Mouse (Mus musculus): ENCODE data around the gene Pbx3.
A peak's percentile ranks its signal among the peaks of the same experiment; 100 is the strongest.

Gene Pbx3

DNA sequence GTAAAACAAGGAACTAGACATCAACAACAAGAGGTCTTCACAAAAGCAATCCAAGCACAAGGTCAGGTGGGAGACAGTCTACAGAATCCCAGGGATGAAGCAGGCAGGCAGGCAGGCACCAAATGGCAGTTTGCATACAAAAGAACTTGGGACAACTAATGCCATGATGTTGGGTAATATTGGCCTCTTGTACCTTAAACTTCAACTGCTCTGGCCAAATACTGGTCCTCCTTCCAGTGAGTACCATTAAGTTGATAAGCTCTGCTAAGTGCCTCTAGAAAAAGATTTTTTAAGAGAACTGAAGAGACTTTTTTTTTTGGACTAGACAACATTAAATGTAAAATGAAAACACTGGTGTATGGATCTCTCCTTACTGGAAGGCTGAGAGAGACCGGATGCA lies 83.2 kb downstream of the Pbx3 start:
- DNase-seq (ENCODE audit: low spot score) = no peak

- DNase-seq (ENCODE audit: low spot score) = no peak
These were observed 88.7 kb downstream of the Pbx3 start for GRCm38 (mm10) chr2:34284239-34284638.

- DNase-seq (ENCODE audit: low spot score) = no peak
These were observed 91.9 kb downstream of the Pbx3 start for GRCm38 (mm10) chr2:34280996-34281395.

GRCm38 (mm10) chr2:34279726-34280125 lies 93.2 kb downstream of the Pbx3 start:
- no peak for DNase-seq (ENCODE audit: low spot score)

- no peak for DNase-seq (ENCODE audit: low spot score)
These were observed 97.2 kb downstream of the Pbx3 start for GRCm38 (mm10) chr2:34275630-34276193.

GRCm38 (mm10) chr2:34262046-34262445 lies 110.9 kb downstream of the Pbx3 start:
- no peak for DNase-seq (ENCODE audit: low spot score)

- no peak for DNase-seq (ENCODE audit: low spot score)
These were observed 112.3 kb downstream of the Pbx3 start for GRCm38 (mm10) chr2:34260653-34261076.

DNA sequence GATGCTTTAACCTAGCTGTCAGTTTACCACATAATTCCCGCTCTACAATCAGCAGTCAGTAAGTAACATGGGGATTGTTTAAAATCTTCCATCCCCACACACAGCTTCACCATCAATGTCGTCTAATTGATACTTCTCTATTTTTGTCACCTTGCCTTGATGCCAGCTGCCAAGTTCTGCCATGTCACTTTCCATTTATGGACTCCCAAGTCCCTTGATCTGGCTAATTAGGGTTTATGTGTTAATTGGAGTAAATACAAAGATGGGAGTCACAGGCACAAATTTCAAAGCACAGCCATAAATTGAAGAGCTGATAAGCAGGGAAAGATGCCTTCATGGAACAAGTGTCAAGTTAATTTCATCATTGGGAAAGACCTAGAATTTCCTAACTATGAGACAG lies 114.7 kb downstream of the Pbx3 start:
- DNase-seq (ENCODE audit: low spot score) = no peak

DNA sequence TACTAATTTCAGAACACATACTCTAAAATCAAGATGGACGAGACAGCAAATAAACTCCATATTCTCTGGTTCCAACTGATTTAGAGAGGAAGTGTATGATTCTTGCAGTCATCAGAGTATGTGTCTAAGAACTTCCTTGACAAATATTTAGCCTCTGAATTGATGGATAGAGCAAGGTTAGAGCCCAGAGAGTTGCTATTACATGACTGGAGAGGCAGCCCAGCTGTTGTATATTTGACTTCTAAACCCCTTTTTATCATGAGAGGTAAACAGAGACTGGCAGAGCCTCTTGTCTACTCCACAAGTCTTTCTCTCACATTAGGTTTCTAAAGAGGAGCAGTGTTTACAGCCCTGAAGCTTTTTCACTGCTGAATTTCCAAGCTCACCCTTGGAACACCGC lies 115.3 kb downstream of the Pbx3 start:
- DNase-seq (ENCODE audit: low spot score) = no peak

GRCm38 (mm10) chr2:34256000-34256553 lies 116.9 kb downstream of the Pbx3 start:
- DNase-seq (ENCODE audit: low spot score) = no peak

- no peak for DNase-seq (ENCODE audit: low spot score)
These were observed 119.3 kb downstream of the Pbx3 start for GRCm38 (mm10) chr2:34253627-34254026.

DNA sequence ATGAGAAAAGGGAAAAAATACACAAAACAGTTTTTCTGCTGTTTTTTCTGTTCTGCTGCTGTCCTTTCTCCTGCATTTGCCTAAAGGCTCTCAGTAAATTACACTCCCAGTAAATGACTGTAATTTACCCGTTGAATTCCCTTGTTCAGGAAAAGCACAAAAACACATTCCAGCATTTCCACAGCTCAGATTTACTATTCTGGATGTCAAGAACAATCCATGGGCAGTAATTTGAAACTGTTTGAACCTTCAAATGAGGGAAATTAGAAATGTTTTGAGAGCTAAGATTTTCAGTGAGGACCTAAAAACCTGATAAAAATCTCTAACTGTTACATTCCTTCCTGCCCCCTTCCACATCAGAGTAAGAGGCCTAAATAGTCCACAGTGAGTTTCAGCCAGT lies 119.8 kb downstream of the Pbx3 start:
- no peak for DNase-seq (ENCODE audit: low spot score)

- DNase-seq (ENCODE audit: low spot score) = no peak
These were observed 120.7 kb downstream of the Pbx3 start for GRCm38 (mm10) chr2:34252286-34252685.

DNA sequence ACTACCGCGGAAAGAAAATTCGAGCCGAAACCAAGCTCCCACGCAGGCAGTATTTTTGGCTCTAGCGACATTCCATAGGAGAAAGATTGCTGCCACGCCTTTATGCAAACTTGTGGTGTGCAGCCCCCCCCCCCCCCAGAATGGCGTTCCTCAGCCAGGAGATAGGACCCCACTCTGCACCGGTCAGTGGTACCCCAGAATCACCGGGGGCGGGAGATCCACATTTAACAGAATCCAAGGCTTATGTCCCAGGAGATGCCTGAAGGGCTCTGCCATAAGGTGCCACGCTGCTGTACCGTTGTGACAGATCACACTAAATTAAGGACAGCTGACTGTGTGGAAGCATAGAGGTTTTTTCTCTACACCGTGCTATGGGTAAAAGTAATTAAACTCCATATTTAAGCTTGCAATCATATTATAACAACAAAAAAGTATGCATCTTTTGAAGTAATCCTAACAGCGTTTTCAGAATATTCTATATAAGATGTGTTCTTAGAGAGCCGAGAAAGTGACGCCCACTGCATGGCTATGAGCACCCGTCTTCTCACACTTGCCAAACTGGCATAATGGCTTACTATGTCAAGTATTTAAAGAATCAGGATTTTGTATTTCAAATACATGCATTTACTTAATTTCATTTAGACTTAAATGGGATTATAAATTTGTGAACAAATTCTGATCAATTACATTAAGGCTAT lies 122.8 kb downstream of the Pbx3 start:
- DNase-seq (ENCODE audit: low spot score) = no peak

DNA sequence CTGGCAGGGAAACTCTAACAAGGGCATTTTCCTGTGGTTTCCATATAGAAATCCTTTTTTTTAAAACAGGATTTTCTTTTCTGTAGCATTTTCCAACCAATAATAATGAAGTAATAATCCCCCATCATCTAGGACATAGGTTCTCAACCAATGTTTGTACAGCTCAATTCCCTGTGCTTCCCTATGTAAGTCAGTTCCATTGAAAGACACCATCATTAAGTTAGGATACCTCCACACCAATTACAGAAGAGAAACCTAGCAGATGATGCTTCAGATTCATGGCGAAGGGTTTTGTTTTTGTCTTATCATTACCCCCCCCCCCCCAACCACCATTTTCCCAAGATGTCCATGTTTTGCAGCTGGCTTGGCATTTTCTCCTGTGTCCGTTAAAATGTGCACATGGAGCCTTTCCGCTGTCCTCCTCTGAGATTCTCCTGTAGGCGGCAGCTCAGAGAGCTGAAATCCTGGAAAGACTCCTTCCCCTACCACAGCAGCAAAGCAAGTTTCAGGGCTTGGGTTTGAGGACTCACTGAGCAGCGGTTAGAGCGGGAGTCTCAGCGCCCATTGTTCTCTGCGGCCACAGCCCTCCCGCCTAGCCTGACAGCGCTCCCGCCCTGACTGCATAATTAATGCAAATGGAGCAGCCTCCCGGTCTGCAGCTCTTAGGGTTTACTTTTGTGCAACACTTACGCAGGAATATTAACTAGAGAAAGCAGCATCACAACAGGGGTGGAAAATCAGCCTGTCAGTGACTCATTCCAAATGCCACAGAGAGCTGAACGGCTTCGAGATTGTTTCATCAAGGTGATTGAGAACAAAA lies 123.6 kb downstream of the Pbx3 start:
- peak; percentile 22 for DNase-seq (ENCODE audit: low spot score)

DNA sequence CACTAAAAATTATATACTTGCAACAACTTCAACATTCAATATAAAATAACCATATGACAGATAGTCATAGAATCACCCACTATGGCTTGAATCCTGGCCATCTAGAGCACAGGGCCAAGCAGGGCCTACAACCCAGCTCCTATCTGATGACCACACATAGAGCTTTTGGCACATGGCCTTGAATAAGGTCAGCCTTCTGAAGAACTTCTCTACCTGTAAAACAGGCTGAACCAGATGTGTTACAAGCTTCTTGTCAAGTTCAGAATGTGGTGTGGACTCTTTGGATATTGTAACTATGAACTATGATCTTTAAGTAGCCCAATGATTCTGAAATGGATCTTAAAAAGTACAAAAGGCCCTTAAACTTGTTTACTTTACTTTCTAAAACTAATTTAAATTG lies 132.1 kb downstream of the Pbx3 start:
- DNase-seq (ENCODE audit: low spot score) = no peak

GRCm38 (mm10) chr2:34239315-34239858 lies 133.6 kb downstream of the Pbx3 start:
- DNase-seq (ENCODE audit: low spot score) = no peak

DNA sequence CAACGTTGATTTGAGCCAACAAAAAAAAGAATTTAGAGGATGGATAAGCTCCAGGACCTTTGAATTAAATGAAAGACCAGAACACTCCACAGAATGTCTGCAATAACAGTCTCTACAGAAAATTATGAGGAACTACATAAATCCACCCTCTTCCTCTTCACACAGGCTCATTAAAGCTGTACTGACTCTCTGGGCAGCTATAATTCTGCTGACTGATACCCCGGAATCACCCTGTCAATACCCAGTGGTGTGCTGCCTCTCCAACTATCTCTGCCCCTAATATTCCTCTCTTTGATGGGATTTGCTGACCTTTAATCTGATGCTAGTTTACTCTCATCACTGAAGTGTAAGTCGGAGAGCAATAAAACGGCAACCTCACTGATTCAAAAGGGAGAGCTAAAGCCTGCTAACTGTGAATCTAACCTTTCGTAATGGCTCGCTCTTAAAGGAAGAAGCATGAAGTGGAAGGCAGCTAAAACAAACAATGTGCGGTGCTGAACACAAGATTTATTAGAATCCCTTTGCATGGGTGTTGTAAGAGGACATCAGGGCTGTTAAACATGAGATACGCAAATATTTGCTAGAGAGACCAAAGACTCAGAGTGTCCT lies 137.4 kb downstream of the Pbx3 start:
- no peak for DNase-seq (ENCODE audit: low spot score)

DNA sequence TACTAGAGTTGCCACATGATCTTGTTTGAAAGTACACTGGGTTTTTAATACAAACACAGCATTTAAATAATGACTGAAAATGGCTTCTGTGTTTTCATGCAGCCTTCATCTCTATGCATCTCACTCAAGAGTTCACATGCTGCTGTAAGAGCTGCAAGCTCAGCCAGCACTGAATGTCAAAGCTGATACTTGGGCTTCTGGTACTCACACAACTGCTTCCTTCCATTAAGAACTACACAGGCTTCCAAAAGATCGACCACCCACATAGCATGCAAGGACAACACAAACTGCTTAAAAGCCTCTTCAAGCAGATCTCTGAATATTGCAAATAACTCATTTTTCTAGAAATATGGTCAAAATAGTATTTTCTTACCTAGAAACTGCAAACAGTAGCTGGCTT lies 138.7 kb downstream of the Pbx3 start:
- no peak for DNase-seq (ENCODE audit: low spot score)

DNA sequence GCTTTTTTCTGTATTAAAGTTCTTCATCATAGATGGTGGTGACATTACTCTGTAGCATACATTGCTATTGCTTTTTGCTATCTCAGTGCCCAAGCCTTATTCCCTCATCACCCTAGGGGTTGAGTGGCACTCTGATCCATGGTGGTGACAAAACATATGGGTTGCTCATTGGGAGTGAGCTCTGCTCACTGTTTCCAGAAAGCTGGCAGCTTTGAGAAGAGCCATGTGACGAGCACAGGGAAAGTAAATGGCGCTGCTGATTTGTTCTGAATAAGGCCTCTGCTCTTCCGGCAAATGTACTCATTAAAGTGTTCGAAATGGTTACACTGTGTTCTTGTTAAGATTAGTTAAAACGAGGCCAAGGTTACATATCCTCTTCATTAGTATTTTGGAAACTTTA lies 139.7 kb downstream of the Pbx3 start:
- DNase-seq (ENCODE audit: low spot score) = no peak

- DNase-seq (ENCODE audit: low spot score) = no peak
These were observed 145.3 kb downstream of the Pbx3 start for GRCm38 (mm10) chr2:34227688-34228087.

GRCm38 (mm10) chr2:34225470-34225869 lies 147.5 kb downstream of the Pbx3 start:
- no peak for DNase-seq (ENCODE audit: low spot score)

Data from layer of hippocampus, adult 11-12 months (tissue).